Mouse (Mus musculus) ovary, postnatal 14 days (tissue): ENCODE measurements around the gene Dpf1.

ENCODE experiments used
- DNase-seq: peaks from one replicate; pipeline ENCODE4 v3.0.0; 2022; ENCODE audit warnings: low spot score

Gene Dpf1

DNA sequence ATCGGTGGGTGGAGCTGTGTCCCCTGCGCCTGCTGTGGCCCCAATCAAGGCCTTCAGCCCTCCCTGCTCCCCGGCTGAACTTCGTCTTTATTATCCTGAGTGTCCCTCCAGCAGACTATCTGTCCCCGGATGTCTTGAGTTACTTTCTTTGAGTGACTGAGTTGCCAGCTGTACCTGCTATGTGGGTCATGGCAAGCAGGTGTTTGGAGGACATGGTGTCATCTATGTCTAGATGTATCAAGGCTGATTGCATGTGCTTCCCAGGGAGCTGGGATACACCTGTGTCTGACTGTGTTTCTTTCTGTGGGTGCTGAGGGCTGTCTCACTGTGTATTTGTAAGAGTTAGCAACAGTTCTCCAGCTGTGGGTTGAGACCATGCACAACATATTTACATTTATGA is 6.0 kb downstream of the Dpf1 start:
- DNase-seq: no peak

DNA sequence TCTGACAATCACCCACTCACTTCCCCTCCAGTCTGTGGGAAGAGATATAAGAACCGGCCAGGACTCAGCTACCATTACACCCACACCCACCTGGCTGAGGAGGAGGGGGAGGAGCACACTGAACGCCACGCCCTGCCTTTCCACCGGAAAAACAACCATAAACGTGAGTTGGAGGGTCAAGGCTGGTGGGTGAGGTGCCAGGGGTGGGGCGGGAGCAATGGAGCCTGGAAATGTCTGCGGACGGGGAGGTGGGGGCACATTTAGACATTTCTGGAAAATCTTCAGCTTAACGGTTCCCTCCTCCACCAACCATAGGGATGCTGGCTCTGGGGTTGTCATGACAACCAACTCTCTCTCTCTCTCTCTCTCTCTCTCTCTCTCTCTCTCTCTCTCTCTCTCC is 9.3 kb downstream of the Dpf1 start:
- DNase-seq: no peak

DNA sequence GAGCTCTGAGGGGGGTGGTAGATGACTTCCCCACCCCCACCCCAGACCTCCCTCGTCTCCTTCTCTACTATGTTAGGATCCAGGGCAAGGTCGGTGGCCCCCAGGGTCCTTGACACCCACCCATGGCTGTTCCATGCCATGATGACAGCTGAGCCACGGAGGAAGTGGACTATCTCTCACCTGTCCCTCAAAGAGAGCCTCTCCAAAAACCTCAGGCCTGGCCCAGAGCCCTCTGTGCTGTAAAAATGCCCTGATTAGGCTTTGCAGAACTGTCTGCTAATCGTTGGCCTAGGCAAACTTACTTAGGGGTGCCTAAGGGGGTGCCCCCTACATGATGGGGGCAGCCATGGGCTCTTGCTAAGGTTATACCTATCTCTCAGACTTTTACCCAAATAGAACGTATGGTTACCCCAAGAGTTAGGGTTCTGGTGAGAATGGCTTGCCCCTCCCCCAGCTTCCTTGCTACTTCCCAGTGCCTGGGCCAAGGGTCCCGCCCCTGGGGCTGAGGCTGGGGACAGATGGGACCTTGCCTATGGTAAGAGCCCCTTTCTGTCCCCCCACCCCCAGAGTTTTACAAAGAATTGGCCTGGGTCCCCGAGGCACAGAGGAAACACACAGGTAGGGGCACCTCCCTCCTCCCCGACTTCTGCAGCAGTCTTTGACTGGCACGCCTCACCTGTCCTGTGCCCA is 10.0 kb downstream of the Dpf1 start:
- DNase-seq: no peak

DNA sequence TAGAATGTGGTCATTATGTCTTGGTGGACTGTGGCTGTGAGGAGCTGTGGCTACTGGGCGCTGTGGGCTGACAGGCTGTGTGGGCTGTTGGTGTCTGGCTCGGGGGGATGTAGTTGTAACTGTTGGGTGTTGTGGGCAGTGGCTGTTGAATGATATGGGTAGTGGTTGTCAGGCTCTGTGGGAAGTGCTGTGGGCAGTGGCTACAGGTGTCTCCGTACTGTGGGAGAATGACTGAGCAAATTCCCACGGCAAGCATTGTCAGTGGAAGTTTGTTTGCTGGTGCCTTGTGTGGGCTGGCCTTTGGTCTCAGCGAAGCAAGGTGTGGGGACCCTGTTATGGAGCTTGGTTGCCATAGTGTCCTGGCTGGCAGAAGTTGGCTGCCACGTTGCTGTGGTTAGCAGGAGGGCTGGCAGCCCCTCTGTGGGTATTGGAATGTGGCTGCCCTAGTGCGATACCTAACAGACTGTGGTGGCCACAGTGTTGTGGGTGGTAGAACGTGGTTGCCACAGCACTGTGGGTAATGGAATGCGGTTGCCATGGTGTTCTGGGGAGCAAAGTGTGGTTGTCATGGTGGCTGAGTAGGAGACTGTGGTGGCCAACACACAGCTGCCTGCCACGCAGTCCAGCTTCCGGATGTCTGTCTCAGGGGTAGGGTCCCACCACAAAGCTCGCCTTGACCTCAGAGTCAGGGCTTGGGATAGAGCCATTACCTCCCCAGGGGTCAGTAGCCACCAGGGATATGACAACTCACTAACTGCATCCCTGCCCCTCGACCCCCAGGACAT is 11.3 kb downstream of the Dpf1 start:
- DNase-seq: no peak

DNA sequence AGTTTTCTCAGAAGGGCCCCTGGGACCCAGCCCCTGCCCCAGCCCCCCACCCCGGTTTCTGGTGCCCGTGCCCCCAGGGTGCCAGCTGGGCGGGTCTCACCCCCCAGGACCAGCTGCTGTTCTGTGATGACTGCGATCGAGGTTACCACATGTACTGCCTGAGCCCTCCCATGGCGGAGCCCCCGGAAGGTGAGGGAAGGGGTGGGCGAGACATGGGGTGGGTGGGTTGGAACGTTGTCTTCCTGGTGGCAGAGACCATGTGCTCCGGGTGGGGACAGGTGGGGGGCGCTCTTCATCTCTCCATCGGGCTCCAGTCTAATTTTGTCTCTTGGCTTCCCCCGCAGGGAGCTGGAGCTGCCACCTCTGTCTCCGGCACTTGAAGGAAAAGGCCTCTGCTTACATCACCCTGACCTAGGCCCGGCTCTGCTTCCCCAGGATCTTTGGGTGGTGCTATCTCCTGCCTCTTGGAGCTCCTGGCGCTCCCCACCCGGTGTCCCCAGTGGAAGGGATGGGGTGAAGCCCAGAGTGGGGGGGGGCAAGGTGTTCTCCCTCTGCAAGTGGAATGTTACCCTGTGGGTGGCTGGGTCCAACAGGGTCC is 12.5 kb downstream of the Dpf1 start:
- no peak for DNase-seq

DNA sequence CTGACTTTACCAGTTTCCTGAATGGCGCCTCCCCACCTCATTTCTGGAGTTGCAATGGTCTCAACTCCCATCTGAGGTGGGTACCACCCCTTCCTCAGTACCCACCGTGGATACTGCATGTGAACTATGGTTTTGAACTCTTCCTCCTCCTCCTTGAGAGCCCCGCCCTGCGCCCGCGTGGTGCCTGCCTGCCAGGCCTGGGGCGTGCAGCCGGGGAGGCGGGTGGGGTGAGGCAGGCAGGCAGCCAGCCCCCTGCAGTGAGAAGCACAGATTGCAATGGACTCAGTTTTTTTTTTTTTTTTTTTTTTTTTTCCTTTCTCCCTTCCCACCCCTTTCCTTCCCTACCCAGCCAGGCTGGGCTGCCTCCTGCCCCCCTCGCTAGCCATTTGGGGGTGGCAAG is 13.2 kb downstream of the Dpf1 start:
- DNase-seq: no peak

DNA sequence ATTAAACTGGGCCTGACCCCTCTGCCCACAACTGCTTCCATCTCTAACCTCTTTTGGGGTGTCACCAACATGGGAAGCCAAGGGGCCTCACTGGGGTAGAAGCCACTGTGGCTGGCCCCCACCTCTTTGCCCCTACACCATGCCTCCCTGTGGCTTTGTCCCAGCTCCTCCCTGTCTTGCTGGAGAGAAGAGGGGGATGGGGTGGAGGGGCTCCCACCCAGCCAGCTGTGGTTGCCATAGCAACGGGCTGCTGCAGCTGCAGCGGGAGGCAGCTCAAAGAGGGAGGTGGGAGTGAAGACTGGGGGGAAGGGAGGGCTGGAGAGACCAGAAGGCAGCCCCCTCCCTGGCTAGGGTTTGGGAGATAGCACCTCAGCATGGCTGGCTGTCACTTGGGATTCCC is 13.8 kb downstream of the Dpf1 start:
- no peak for DNase-seq

DNA sequence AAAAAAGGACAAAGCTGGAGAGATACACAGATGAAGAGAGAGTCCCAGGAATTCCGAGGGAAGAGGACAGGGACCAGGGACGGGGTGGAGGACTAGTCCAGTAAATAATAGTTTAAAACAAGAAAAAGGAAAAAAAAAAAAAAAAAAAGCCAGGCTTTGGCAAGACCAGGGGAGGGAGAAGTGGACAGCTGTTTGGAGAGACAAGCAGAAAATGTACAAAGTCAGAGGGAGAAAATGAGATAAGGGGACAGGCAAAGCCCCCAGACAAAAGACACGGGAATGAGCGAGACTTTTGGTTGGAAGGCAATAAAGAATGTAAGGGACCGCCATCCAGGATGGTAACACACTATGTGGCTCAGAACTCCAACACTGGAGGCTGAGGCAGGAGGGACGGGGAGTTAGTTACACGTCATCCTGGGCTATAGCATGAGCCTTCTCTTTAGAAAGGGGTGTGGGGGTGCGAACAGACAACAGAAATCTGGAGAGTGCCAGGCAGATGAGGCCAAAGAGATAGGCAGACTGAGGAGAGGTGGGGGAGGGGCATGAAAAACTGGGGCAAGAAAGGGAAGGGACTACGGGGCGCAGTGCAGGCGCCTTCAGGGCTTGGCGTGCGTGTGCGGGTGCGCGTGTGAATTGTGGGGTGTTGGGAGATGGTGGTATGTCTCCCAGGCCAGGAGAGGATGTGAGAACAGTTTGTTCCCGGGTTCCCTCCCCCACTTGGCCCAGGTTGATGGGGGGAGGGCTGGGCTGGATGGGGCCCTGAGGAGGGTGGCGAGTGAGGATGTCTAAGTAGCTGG is 14.6 kb downstream of the Dpf1 start:
- DNase-seq: no peak

DNA sequence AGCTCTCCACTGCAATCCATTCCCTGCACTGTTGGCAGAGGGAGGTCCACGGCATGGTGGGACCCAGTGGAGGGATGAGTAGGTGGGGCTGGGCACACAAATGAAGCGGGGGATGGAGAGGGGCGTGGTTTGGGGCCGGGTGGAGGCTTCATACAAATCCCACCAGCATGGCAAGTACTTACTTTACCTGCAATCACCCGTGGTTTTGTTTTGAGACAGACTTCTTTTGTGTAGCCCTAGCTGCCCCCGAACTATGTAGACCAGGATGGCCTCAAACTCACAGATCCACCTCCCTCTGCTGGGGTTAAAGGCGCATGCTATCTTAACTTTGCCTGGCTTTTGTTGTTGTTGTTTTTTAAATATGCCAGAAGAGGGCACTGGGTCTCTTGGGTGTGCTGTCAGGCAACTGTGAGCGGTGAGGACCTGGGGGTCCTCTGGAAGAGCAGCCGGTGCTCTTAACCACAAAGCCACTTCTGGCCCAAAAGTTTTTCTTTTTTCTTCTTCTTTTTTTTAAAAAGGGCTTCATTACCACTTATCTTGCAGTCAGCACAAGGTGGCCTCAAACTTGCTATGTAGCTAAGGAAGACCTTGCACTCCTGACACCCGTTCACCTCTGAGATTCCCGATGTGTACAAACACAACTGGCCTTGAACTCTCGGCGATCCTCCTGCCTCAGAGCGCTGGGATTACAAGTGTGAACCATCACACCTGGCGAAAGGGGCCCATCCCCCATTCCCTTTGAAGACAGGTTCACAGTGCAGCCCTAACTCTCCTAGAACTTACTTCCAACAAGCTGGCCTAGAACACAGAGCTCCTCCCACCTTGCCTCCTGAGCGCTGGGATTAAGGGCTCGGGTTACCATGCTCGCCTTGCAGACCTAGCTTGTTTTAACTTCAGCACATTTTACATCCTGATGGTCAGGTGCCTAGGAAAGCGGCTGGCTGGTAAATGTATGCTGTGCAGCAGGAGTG is 15.9 kb downstream of the Dpf1 start:
- DNase-seq: no peak

DNA sequence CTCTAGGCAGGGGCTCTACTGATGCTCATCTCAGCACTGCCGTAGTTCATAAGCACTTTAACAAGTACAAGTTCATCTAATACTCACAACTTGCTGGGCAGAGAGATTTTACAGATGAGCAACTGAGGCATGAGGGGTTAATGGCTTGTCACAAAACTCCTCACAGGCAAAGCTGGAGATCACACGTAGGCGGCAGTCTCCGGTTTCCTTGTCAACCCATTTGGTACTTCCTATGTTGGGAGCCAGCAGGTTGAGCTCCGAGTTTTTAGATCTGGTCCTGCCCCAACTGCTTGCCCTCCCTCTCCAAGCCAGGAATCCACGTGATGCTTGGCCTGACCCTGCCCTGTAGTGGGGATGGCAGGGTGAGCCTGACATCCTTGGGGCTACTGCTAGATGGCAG is 23.3 kb downstream of the Dpf1 start:
- no peak for DNase-seq

DNA sequence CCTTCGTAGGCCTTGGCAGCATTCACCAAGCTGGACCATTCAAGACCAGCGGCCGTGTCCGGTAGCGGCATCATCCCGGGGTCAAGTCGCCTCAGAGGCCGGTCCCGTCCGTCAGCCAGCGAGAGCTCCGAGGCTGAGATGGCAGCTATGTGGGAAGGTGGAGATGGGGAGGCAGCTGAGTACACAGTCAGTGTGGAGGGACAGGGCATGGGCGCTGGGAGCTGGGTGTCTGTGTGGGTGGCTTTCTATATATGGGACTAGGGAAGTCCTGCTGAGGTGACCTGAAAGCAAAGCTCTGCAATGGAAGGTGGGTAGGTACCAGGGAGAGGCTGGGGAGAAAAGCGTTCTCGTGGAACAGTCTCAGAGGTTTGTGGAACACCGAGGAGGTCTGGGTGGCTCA is 25.2 kb downstream of the Dpf1 start:
- DNase-seq: no peak

DNA sequence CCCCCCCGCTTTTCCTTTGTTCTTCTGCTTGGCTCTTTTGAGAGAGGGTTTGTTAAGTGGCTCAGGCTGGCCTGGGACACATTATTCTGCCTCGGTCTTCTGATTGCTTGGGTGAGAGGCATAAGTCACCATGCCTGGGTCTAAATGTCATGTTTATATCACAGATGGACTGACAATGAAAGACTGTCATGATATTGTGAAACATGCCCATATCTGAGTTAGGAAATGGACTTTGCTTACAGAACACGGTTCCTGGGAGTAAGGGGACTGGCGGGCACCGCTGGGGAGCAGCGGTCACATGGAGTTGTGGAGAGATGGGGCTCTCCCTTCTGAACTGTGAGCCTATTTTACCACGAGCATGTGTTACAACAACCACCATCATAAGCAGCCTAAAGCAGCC is 30.4 kb downstream of the Dpf1 start:
- DNase-seq: no peak

DNA sequence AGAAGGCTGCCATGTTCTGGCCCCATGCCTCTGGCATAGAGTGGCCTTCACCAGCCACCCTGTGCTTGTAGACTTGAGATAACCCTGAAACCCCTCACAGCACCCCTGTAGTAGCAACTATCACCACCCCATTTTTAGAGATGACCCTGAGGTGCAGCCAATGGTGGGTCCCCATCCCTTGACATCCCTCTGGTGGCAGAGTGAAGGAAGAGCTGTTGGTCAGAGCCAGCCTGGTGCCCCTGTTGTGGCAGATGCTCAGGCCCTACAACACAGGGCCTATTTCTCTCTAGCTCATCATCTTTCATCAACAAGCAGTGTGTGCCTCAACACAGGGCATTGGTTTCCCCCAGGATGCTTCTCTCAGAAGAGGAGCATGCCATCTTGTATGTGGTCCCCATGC is 31.5 kb downstream of the Dpf1 start:
- no peak for DNase-seq

DNA sequence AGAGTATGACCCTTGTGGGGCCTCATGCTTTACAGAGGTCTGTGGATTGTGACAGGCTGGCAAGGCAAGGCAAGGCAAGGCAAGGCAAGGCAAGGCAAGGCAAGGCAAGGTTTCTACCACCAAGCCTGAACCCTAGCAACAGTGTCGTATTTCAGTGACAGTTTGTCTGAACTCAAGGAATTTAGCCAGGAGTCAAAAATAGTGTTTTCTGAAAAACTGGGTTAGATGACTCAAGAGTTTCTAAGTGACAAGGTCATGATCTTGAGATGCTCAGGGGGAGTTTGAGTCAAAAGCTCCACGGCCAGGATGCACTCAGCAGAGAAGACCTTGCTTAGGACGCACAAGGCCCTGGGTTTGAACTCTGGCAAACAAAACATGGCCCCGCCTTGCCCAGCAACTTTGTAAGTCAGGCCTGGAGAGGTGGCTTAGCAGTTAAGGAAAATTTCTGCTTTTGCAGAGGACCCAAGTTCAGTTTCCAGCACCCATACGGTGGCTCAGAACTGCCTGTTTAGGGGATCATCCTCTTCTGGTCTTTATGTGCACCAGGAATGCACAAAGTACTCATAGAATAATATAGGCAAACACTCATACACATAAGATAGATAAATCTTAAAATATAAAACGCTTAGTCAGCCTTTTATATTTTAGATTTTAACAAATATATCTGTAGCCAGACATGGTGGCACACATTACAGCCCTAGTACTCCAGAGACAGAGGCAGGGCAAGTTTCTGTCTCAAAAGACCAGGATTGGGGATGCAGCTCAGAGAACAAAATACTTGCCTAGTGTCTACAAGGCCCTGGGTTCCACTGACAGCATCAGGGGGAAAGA is 32.3 kb downstream of the Dpf1 start:
- DNase-seq: no peak

DNA sequence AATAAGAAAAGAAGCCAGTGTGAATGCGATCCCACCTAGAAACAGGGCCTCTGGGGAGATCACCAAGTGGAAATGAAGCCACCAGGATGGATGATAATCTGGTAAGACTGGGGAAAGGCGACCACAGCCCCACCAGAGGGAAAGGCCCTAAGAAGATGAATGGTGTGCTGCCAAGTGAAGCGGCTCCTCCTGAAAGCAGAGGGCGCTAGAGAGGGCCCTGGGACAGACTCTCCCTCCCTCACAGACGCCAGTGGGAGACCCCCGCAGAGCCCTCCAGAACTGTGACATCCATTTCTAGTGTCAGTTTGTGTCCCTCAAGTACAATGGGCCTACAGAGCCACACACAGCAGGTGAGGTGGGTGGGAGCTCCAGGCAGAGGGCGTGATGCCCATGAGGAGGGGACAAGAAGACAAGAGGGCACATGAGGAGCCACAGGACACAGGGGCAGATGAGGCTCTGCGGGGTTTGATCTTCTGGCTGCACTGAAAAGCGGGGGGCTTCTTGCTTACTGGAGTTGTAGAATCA is 33.1 kb downstream of the Dpf1 start:
- DNase-seq: no peak

DNA sequence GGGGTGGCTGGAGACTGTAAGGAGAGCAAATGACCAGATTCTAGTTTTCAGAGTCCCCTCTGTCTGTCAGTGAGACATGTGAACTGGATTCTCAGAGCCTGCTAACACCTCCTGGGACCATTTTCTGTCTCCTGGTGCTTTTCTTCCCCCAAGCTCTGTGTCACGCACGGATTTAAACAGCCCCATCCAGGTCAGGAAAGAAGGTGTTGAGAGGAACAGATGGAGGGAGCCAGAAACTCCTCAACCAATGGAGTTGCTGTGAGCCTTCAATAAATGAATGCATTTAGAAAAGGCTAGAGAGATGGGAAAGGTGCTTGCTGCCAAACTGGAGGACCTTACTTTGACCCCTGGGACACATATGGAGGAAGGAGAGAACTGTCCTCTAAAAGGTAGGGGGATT is 34.0 kb downstream of the Dpf1 start:
- DNase-seq: no peak

DNA sequence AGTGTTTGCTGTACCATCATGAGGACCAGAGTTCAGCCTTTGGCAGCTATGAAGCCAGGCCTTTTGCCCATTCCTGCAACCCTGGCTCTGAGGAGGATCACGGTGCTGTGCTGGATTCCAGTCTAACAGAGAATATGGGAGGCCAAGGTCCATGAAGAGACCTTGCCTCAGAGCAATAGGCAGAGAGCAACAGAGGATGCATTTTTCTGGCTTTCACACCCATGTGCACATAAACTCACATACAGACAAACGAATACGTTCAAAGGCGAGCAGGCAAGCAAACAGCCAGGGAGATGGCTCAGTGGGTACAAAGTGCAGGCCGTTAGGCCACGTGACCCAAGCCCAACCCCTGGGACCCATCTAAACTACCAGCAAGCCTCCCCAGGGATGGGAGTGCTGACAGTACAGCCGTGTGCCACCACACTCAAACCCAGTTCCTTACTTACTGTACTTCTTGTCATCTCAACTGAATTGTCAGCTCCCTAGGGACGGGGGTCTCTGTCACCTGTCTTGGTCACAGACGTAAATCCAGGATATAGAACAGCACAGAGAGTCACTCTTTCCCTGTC is 34.7 kb downstream of the Dpf1 start:
- DNase-seq: no peak

DNA sequence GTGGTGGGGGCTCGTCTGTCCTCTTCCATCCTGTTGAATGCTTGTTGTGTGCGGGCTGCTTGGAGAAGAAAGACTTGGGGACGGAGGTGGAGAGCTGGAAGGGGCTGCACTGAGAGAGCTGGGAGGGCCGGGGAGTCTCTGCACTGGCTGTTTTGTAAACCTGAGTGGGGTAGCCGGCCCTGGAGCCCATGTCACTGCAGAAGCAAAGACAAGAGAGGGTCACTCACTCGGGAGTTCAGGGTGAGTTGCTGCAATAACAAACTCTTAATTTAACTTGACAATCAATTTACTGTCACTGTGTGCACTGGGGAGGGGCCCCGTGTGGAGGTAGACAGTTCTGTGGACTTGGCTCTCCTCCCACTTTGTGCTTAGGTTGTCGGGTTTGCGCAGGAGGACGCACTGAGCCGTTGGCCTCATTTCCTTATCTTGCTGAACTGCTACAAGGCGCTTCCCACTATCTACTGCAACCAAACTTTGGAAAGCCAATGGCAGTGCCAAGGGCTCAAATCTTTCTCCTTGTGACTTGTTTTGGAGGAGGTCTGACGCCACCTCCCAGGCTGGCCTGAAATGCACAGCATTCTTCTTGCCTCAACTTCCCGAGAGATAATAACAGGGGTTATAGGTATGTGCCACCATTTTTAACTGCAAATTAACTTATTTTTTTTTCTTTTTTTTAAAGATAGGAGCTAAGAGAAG is 35.4 kb downstream of the Dpf1 start:
- no peak for DNase-seq

DNA sequence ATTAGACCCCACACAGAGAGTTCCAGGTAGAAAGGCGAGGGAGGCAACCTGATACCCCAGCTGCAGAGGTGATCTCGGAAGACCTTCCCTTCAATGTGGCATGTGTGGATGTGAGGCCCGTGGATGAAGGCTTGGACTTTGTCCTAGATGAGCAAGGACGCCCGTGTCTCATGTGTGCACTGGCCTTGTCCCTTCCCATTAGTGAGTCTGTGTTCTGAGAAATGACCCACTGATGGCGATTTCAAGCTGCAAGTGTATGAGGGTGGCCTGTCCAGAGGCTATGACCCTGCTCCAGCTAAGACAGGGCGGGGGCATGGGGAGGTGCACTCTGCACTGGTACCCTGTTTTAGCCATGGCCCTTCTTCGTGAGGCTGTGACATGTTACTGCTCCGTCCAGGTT is 36.5 kb downstream of the Dpf1 start:
- DNase-seq: no peak
